Mouse (Mus musculus) cerebellum, adult 11 months (tissue): ENCODE measurements around the gene Kri1.
A peak's percentile ranks its signal among the peaks of the same experiment; 100 is the strongest.
"Not testable (repeated sequence)": the region's sequence is repeated elsewhere in the genome, so short reads cannot be mapped to it uniquely, and the experiment has no call there.

Experiments used
- DNase-seq: peaks from one replicate; pipeline ENCODE4 v3.0.0; 2022

The Kri1 gene

DNA sequence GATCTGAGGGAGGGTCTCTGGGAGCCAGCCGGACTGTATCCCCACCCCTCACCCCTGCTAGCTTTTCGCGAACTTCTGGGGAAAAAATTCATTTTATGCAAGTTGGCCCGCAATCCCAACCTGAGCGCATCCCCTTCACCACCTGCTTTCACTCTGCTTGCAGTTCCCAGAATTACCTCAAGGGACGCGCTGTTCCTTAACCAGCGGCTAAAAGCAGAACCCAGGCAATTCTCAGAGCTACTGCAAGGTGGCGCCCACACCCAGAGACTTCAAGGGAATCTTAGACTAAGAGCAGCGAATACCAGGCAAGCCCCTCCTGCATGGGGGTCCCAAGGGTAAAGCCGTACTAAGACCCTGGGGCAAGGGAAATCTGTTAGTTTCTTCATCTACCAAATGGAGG lies 46.4 kb downstream of the Kri1 start:
- DNase-seq = peak; percentile 79

DNA sequence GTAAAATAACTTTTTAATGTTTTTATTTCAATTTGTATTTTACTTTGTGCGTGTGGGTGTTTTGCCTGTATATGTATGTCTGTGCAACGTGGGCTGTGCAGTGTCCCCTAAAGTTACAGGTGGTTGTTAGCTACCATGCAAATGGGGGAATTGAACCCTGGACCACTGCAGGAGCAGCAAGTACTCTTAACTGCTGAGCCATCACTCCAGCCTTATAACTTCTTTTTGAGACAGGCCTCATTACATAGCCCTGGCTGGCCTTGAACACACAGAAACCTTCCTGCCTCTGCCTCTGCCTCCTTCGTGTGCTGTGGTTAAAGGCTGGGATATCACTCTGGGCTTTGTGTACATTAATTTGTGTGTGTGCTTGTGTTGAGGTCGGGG lies 48.3 kb downstream of the Kri1 start:
- DNase-seq = no peak

DNA sequence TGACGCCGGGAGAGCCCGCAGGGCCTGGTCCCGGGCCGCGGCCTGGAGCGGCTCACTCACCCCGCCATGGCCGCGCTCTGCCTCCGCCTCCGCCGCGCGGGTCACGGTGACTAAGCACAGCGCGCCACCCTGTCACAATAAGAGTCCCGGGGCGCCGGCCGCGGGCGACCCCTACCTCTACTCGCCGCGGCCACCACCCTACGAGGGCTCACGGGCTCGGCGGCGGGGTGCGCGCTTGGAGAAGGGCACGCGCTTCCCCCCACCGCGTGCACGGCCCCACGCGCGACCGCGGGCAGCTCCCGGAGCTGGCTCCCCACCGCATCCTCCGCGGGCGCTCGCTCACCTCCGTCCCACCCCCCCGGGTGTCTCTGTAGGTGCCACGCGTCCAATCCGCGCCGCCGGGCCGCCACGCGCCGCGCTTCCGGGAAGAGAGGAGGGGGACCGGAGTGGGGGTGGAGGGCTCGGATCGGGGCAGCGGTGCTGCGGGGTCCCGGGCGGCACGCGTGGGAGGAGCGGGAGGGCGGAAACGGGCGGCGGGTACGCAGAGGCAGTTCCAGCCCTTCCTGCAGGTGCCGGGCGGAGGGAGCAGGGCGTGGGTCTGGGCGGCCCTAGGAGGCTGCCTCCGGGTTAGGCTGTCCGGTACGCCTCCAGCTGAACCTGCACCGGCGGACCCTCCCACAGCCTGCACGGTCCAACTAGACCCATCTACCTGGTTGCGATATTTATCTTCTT lies 48.9 kb downstream of the Kri1 start, which contains the start of gene Keap1:
Gene Keap1, minus strand, starts transcription at position 629 of the 732 bp plus-strand sequence.
- DNase-seq = peak; percentile 77

DNA sequence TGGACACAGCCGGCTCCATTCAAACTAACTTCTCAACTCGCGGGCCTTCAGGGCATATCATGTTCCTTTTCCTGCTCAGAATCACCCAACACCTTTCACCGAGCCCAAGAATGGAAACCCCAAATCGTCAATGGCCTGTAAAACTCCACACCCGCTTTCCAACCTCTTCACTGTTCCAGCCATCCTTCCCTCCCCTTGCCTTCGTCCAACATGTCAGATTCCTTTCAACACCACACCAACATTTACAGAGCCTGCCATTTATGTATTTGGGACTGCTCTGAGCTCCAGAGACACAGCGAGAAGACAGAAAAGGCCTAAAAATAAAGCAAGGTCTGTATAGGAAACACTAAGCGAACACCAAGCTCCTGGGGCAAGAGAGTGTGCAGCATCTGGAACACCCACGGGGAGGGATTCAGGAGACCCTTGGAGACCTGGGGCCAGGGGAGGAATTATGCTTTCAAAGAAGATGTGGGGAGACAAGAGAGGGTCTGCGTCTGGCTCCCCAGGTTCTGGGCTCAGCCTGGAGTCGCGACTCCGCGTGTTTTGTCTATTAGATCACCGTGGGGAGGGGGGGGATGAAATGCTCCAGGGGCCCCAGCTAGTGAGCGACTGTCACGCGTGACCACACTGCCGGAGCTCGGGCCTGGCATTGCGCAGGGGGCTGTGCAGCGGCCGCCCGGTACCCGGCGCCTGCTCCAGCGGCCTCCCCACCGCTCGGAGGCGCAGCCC lies 49.6 kb downstream of the Kri1 start:
- DNase-seq = no peak

DNA sequence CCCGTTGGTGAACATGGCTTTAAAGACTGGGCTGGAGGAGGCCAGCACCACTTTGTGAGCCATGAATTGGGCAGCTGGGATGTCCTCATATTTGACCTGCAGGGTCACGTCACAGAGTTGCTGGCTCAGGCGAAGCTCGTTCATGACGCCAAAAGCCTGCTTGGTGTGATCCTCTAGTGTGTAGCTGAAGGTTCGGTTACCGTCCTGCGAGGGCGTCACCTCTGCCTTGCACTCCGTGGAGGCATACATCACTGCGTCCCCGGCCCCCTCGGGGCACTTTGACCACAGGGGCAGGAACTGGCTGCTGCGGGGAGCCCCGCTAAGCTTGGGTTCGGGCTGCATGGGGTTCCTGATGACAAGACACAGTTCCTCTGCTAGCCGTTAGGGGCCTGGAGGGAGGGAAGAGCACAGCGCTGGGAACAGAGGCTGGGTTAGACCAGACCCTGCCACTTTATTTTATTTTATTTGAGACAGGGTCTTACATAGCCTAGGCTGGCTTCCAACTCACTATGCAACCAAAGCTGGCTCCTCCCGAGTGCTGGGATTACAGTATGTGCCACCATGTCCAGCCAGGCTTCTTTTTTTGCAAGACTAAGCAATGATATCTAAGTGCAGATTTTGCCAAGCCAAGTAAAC lies 50.3 kb downstream of the Kri1 start:
- no peak for DNase-seq

DNA sequence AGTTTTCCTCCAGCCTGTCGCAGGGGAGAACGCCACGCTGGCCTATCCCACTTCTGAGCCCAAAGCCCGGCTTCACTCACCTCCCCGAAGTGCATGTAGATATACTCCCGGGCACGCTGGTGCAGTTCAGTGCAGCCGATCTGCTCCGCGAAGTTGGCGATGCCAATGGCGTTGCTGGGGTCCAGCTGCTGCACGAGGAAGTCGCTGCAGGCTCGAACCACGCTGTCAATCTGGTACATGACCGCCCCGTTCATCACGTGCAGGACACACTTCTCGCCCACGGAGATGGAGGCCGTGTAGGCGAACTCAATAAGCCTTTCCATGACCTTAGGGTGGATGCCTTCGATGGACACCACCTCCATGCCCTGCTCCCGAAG lies 50.8 kb downstream of the Kri1 start:
- no peak for DNase-seq

DNA sequence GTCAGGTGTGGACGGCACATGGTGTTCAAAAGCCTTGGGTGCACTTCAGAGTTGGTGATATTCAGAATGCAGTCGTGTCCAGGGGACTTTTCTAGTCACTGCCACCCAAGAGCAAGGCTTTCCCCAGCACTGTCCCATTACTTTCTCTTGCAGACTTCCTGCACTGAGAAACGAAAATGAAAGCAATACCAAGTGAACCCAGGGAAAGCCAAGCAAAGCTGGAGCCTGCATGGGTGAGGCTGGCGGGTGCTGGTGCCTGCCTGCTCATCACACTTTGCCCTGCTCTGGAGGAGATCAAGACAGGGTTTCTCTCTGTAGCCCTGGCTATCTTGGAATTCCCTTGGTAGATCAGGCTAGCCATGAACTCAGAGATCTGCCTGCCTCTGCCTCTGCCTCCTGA lies 52.4 kb downstream of the Kri1 start:
- DNase-seq = no peak

DNA sequence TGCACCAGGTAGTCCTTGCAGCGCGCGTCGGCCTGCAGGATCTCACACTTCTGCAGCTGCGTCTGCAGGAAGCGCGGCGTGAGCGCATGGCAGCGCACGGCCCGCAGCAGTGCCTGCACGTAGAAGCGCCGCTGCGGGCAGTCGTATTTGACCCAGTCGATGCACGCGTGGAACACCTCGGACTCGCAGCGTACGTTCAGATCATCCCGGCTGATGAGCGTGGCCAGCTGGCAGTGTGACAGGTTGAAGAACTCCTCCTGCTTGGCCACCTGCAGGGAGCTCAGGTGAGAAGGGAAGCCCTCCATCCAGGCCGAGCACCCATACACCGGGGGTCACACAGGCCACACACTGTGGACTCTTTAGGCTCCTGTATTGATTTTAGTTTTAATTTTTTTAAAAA lies 54.0 kb downstream of the Kri1 start:
- no peak for DNase-seq

DNA sequence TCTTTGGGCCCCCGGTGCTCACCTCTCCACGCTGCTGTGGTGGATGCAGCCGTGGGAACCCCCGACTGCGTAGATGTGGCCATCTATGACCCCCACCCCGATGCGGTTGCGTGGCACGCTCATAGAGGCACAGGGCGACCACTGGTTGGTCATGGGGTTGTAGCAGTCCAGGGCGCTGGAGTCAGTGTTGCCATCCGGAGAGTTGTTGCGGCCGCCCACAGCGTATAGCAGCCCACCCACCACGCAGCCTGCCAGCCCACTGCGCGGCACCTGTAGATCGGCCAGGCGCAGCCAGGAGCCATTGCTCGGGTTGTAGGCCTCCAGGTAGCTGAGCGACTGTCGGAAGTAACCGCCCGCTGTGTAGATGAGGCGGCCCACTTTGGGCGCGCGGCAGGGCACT lies 54.4 kb downstream of the Kri1 start:
- DNase-seq = no peak

DNA sequence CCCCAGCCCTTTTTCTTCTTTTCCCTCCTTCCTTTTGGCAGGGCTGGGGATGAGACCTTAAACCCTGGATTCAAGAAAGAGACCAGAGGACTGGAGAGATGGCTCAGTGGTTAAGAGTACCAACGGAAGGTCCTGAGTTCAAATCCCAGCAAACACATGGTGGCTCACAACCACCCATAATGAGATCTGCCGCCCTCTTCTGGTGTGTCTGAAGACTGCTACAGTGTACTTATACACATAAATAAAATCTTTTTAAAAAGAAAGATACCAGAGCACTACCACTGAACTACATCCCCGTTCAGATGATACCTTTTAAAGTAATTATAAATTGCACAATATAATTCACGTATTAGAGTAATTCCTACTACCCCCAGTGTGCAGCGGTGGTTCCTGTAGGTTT lies 54.9 kb downstream of the Kri1 start:
- DNase-seq = no peak

DNA sequence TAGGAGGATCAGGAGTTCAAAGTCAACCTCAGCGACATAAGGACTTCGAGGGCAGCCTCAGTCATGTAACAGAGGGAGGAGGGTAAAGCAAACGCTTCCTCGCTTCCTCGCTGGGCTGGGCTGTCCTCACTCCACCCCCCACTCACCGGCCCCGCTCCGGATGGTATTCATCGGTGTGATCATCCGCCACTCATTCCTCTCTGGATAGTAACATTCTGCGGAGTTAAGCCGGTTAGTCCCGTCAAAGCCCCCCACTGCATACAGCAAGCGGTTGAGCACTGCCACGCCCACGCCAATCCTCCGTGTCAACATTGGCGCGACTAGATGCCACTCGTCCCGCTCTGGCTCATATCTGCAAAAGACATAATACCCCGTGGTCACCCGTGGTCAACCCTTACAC lies 56.2 kb downstream of the Kri1 start:
- no peak for DNase-seq

DNA sequence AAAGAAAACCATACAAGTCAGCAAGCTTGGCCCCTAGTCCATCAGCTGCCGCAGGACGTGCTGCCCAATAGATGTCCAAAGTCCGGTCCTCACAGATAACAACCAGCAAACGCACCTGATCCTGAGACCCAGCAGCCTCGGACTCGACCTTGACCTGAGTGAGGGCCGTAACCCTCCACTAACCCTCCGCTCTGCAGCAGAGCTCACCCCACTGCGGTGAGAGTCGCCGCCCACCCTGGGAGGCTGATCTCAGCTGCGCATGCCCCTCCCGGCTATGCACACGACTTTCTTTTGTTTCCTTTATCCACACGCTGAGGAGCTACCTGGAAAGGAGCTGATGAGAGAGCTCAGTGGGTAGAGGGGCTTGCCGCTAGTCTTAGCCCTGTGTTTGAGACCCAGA lies 60.4 kb downstream of the Kri1 start:
- DNase-seq = no peak

DNA sequence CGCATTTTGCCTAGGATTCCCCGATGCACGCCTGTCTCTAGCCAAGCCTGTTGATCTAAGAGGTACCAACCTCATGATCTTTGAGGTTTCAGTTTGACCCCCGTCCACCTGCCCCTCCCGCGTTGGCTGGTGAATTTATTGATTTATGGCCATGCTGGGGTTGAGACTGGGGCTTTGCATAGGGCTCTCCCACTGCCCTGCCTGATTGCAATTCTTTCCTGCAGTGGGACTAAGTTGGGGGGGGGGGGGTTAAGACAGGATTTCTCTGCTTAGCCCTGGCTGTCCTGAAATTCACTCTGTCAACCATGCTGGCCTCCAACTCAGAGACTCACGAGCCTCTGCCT lies 62.4 kb downstream of the Kri1 start:
- no peak for DNase-seq

DNA sequence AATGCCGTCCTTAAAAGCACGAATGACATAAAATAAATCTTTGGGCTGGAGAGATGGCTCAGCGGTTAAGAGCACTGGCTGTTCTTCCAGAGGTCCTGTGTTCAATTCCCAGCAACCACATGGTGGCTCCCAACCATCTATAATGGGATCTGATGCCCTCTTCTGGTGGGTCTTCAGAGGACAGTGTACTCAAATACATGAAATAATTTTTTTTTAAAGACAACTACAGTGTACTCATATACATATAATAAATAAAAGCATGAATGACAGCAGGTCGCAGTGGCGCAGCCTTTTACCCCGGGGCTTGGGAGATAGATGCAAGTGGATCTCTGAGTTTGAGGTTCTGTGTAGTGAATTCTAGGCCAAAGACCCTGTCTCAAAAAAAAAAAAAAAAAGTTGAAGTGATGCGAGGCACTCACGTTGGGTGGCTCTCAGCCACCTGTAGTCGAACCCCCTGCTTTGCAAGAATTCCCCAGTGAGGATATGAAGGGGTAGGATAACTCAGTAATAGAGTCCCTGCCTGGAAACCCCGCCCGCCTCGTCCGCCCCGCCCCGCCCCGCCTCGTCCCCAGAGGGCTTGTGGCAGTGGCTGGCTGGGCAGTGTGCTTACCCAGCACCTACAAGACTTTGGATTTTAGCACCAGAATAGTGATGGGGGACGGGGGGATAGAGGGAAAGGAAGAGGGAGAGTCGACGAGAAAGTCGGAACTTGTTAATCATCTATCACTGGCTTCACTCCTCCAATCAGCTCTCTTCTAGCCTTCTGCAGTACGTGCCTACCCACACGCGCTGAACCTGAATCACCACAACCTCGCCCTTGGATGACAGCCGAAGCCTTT lies 63.0 kb downstream of the Kri1 start:
- DNase-seq = no peak

DNA sequence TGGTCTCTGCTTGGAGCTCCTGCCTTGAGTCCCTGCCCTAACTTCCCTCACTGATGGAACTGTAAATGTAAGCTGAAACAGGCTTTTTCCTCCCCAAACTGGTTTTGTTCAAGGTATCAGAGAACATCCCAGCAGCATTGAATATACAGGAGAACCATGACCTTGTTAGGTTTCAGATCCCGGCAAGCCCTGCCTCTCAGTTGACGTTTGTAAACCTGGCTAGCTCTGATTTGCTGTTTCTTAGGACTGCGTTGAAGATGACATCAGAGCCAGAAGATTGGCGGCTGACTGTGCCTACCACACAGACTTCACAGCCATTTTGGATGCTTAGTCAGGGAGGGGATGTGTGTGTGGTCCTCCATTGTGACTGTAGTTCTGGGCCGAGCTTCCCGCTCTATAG lies 63.9 kb downstream of the Kri1 start:
- no peak for DNase-seq

DNA sequence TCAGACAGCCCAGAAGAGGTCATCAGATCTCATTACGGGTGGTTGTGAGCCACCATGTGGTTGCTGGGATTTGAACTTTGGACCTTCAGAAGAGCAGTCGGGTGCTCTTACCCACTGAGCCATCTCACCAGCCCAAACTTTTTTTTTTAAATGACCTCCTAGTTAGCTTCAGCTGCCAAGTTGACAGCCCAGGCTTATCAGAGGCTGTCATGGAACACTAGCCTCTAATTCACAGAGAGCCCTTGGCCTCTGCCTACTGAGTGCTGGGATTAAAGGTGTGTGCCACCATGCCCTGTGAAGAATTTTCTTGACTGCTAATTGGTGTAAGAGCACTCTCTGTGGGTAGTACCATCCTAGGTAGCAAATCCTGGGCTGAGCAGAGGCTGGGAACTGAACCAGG lies 64.3 kb downstream of the Kri1 start:
- not testable (repeated sequence) for DNase-seq
